Mouse (Mus musculus): ENCODE measurements around the gene Actr3b.
A peak's percentile ranks its signal among the peaks of the same experiment; 100 is the strongest.
"Not testable (repeated sequence)": the region's sequence is repeated elsewhere in the genome, so short reads cannot be mapped to it uniquely, and the experiment has no call there.

Actr3b gene

GRCm38 (mm10) chr5:25759460-25760409 lies at the start of gene Actr3b:
Gene Actr3b (plus strand): TSS chr5:25759997.
- DNase-seq (ENCODE audit: low spot score in 2 of 2), result peak; percentile 38 to 81

GRCm38 (mm10) chr5:25713001-25713706 lies 46.6 kb upstream of the Actr3b start:
- not testable (repeated sequence) for DNase-seq (ENCODE audit: low spot score in 2 of 2)

- DNase-seq (ENCODE audit: low spot score in 2 of 2), result no peak
Observed at GRCm38 (mm10) chr5:25719390-25719789, 40.4 kb upstream of the Actr3b start.

GRCm38 (mm10) chr5:25723016-25723415 lies 36.8 kb upstream of the Actr3b start:
- no peak for DNase-seq (ENCODE audit: low spot score in 2 of 2)

- no peak for DNase-seq (ENCODE audit: low spot score in 2 of 2)
Observed at GRCm38 (mm10) chr5:25724134-25724675, 35.6 kb upstream of the Actr3b start.

GRCm38 (mm10) chr5:25734318-25734717 lies 25.5 kb upstream of the Actr3b start:
- DNase-seq (ENCODE audit: low spot score in 2 of 2), result peak in 1 of 2 experiments; percentile 45

- DNase-seq (ENCODE audit: low spot score in 2 of 2), result no peak
Observed at GRCm38 (mm10) chr5:25735861-25736260, 23.9 kb upstream of the Actr3b start.

GRCm38 (mm10) chr5:25738448-25738847 lies 21.3 kb upstream of the Actr3b start:
- DNase-seq (ENCODE audit: low spot score in 2 of 2), result no peak

- DNase-seq (ENCODE audit: low spot score in 2 of 2), result not testable (repeated sequence)
Observed at GRCm38 (mm10) chr5:25738902-25739301, 20.9 kb upstream of the Actr3b start.

- no peak for DNase-seq (ENCODE audit: low spot score in 2 of 2)
Observed at GRCm38 (mm10) chr5:25747904-25748303, 11.9 kb upstream of the Actr3b start.

GRCm38 (mm10) chr5:25748613-25749012 lies 11.2 kb upstream of the Actr3b start:
- no peak for DNase-seq (ENCODE audit: low spot score in 2 of 2)

GRCm38 (mm10) chr5:25751552-25751951 lies 8.2 kb upstream of the Actr3b start:
- DNase-seq (ENCODE audit: low spot score in 2 of 2), result no peak

GRCm38 (mm10) chr5:25752862-25753261 lies 6.9 kb upstream of the Actr3b start:
- no peak for DNase-seq (ENCODE audit: low spot score in 2 of 2)

GRCm38 (mm10) chr5:25753556-25754235 lies 6.1 kb upstream of the Actr3b start:
- no peak for DNase-seq (ENCODE audit: low spot score in 2 of 2)

- no peak for DNase-seq (ENCODE audit: low spot score in 2 of 2)
Observed at GRCm38 (mm10) chr5:25754236-25754766, 5.5 kb upstream of the Actr3b start.

- peak in 1 of 2 experiments; percentile 28 for DNase-seq (ENCODE audit: low spot score in 2 of 2)
Observed at GRCm38 (mm10) chr5:25760410-25760832, 624 bp downstream of the Actr3b start.

- DNase-seq (ENCODE audit: low spot score in 2 of 2), result no peak
Observed at GRCm38 (mm10) chr5:25760871-25761270, 1.1 kb downstream of the Actr3b start.

- no peak for DNase-seq (ENCODE audit: low spot score in 2 of 2)
Observed at GRCm38 (mm10) chr5:25761850-25762249, 2.1 kb downstream of the Actr3b start.

GRCm38 (mm10) chr5:25769006-25769405 lies 9.2 kb downstream of the Actr3b start:
- no peak for DNase-seq (ENCODE audit: low spot score in 2 of 2)

- no peak for DNase-seq (ENCODE audit: low spot score in 2 of 2)
Observed at GRCm38 (mm10) chr5:25769406-25769805, 9.6 kb downstream of the Actr3b start.

GRCm38 (mm10) chr5:25772456-25772855 lies 12.7 kb downstream of the Actr3b start:
- DNase-seq (ENCODE audit: low spot score in 2 of 2), result no peak

All from spleen, postnatal 10 days (tissue).